Comparison of ENCODE assay signal across 8 mouse cellular contexts in the genomic region with DNA sequence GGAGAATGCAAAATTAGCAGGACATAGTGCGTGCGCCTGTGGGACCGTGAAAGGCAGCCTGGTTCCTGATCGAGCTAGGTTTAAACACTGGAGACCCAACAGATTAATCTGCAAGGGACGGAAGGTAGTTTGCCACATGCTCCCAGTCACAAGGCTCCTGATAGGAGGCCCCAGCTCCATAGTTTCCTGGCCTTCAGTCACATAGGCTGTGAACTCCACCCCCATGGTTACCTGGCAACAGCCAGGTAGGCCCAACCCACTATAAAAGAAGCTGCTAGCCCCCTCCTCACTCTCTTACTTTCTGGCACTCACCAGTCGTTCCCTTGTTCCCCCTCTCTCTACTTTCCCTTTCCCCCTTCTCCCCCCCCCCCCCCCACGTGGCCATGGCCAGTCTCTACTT. TPM values are rescaled to one million over a fixed set of nuclear protein-coding genes. Genes with fewer than 3 reads are reported as not detected.
DNase-seq lines count a peak whose midpoint lies in the region; ATAC-seq lines count a peak whose summit lies in the region.

No protein-coding gene starts in this region.

- ATAC-seq in neural tube, embryonic 14.5 days (ENCODE audit: low read depth): peak; percentile 36

- peaks cover 14% of the 10 kb centered on the region for H3K4me1 ChIP-seq in limb, embryonic 10.5 days
- no peaks in the 10 kb centered on the region for H3K4me1 ChIP-seq in neural tube, embryonic 14.5 days (ENCODE audit: control insufficient read depth, insufficient read depth, low read length)

- no peaks in the 10 kb centered on the region for H3K9me3 ChIP-seq in limb, embryonic 10.5 days (replicated peaks)
- H3K9me3 ChIP-seq in neural tube, embryonic 14.5 days (ENCODE audit: control insufficient read depth, low read length): no peaks in the 10 kb centered on the region

- H3K27ac ChIP-seq in limb, embryonic 10.5 days: peak overlapping the region; percentile 58
- no peak overlapping the region for H3K27ac ChIP-seq in neural tube, embryonic 14.5 days (ENCODE audit: low read depth, low read length)

- H3K4me2 ChIP-seq in neural tube, embryonic 14.5 days (ENCODE audit: low read depth, low read length): peak overlapping the region; percentile 51; the same call in 1 of the 2 replicates

- peak overlapping the region; percentile 50 for H3K4me3 ChIP-seq in limb, embryonic 10.5 days
- no peak overlapping the region for H3K4me3 ChIP-seq in neural tube, embryonic 14.5 days (ENCODE audit: low read depth, low read length)

- DNase-seq in adrenal gland, postnatal 14 days: peak; percentile 29
- no peak for DNase-seq in adrenal gland, adult 8-10 months
- DNase-seq in WW6 (ENCODE audit: low read depth, low spot score): peak; percentile 40
- DNase-seq in forelimb bud, embryonic 11.5 days (ENCODE audit: low read depth, low spot score): peak; percentile 30
- peak; percentile 35 for DNase-seq in limb, embryonic 10.5 days (ENCODE audit: low spot score)
- no peak for DNase-seq in gastrocnemius, postnatal 25 days
- DNase-seq in adrenal gland, adult 2 months: no peak

- H3K27me3 ChIP-seq in limb, embryonic 10.5 days (ENCODE audit: low read depth, poor library complexity, severe bottlenecking): no peaks in the 10 kb centered on the region
- H3K27me3 ChIP-seq in neural tube, embryonic 14.5 days (ENCODE audit: control insufficient read depth, insufficient read depth, low read length): no peaks in the 10 kb centered on the region

- no peak overlapping the region for H3K9ac ChIP-seq in neural tube, embryonic 14.5 days (replicated peaks; ENCODE audit: low read depth, low read length)

- 40% methylated on average over 7 of the region's 7 CpGs for WGBS in limb, embryonic 10.5 days
- 43% methylated on average over 7 of the region's 7 CpGs for WGBS in neural tube, embryonic 14.5 days

- no peaks in the 10 kb centered on the region for H3K36me3 ChIP-seq in limb, embryonic 10.5 days
- H3K36me3 ChIP-seq in neural tube, embryonic 14.5 days (ENCODE audit: control insufficient read depth, insufficient read depth, low read length): no peaks in the 10 kb centered on the region

RNA-seq across cellular contexts. Expression of gene Asf1a, which starts 16.4 kb away (rescaled TPM):
- 35.9 and 36.5 TPM in 2 replicates for total RNA-seq in adrenal gland, postnatal 14 days (2021)
- 10 to 100 TPM; 27.7 to 33.4 (median 31.0) TPM for total RNA-seq in adrenal gland, adult 8-10 months (2022)
- polyA plus RNA-seq in limb, embryonic 10.5 days (2016; fragmentation: Nextera tagmentation; extraction: Ambion mirVana): 176 and 177 TPM in 2 replicates
- 67.6 and 79.3 TPM in 2 replicates for polyA plus RNA-seq in neural tube, embryonic 14.5 days (2014; fragmentation: Nextera tagmentation; extraction: Ambion mirVana)
- 10 to 100 TPM; 16.7 to 17.2 TPM for total RNA-seq in gastrocnemius, postnatal 25 days (2021)
- 10 to 100 TPM; 26.4 to 36.6 TPM for total RNA-seq in adrenal gland, adult 2 months (2021)
- polyA plus RNA-seq in adrenal gland, adult 2 months (2012; rRNA removed): 1.8 TPM in 2 replicates

RNA-seq across cellular contexts. Expression of gene Mcm9, which starts 50.1 kb away (rescaled TPM):
- total RNA-seq in adrenal gland, postnatal 14 days (2021): 10.2 and 10.9 TPM in 2 replicates
- total RNA-seq in adrenal gland, adult 8-10 months (2022): 10 to 100 TPM; 10.3 to 16.2 (median 13.9) TPM
- polyA plus RNA-seq in limb, embryonic 10.5 days (2016; fragmentation: Nextera tagmentation; extraction: Ambion mirVana): 12.5 and 14.7 TPM in 2 replicates
- polyA plus RNA-seq in neural tube, embryonic 14.5 days (2014; fragmentation: Nextera tagmentation; extraction: Ambion mirVana): 8.0 and 8.5 TPM in 2 replicates
- 1 to 10 TPM; 1.3 to 1.5 TPM for total RNA-seq in gastrocnemius, postnatal 25 days (2021)
- 1 to 10 TPM; 8.9 to 9.1 TPM for total RNA-seq in adrenal gland, adult 2 months (2021)
- 2.2 and 3.1 TPM in 2 replicates for polyA plus RNA-seq in adrenal gland, adult 2 months (2012; rRNA removed)

Comparison
In these comparisons a context has a peak if more than half of its experiments do, and no peak if none do; other contexts are left out.
1. DNase-seq: peak in adrenal gland, postnatal 14 days (single experiment), WW6 (single experiment), forelimb bud, embryonic 11.5 days (single experiment) and limb, embryonic 10.5 days (single experiment); none in adrenal gland, adult 8-10 months (single experiment), gastrocnemius, postnatal 25 days (single experiment) and adrenal gland, adult 2 months (single experiment).